Mouse (Mus musculus): Measurements from ENCODE around the gene Sbk2. TPM values are rescaled to one million over a fixed set of nuclear protein-coding genes. Genes with fewer than 3 reads are reported as not detected.
A peak's percentile ranks its signal among the peaks of the same experiment; 100 is the strongest.

The Sbk2 gene
- polyA plus RNA-seq, 1 experiment, result not detected

GRCm38 (mm10) chr7:4919971-4920370, 44.2 kb downstream of the Sbk2 start:
- H3K27me3 ChIP-seq (ENCODE audit: control insufficient read depth), result peaks cover 36% of the 10 kb centered on the region
- H3K36me3 ChIP-seq (ENCODE audit: control insufficient read depth), result peaks cover 47% of the 10 kb centered on the region
- peaks cover 36% of the 10 kb centered on the region for H3K4me1 ChIP-seq (ENCODE audit: control insufficient read depth)
- TF ChIP-seq GATA1 (IDR thresholded peaks at IDR 0.05; ENCODE audit: low read length) (no peak), TAL1 (IDR thresholded peaks at IDR 0.05; ENCODE audit: low read length) (no peak)
- no peak overlapping the region for H3K4me3 ChIP-seq (replicated peaks)
- H3K9me3 ChIP-seq (ENCODE audit: control insufficient read depth, low read length), result peaks cover 7% of the 10 kb centered on the region

GRCm38 (mm10) chr7:4919096-4919495, 45.1 kb downstream of the Sbk2 start:
- H3K36me3 ChIP-seq (ENCODE audit: control insufficient read depth), result peaks cover 47% of the 10 kb centered on the region
- H3K4me3 ChIP-seq (replicated peaks), result no peak overlapping the region
- H3K4me1 ChIP-seq (ENCODE audit: control insufficient read depth), result peaks cover 45% of the 10 kb centered on the region
- peaks cover 27% of the 10 kb centered on the region for H3K27me3 ChIP-seq (ENCODE audit: control insufficient read depth)
- TF ChIP-seq TAL1 (IDR thresholded peaks at IDR 0.05; ENCODE audit: low read length) (no peak), GATA1 (IDR thresholded peaks at IDR 0.05; ENCODE audit: low read length) (no peak)
- H3K9me3 ChIP-seq (ENCODE audit: control insufficient read depth, low read length), result peaks cover 7% of the 10 kb centered on the region

- peaks cover 47% of the 10 kb centered on the region for H3K36me3 ChIP-seq (ENCODE audit: control insufficient read depth)
- TF ChIP-seq GATA1 (IDR thresholded peaks at IDR 0.05; ENCODE audit: low read length) (no peak), TAL1 (IDR thresholded peaks at IDR 0.05; ENCODE audit: low read length) (no peak)
- H3K4me1 ChIP-seq (ENCODE audit: control insufficient read depth), result peaks cover 44% of the 10 kb centered on the region
- peaks cover 23% of the 10 kb centered on the region for H3K27me3 ChIP-seq (ENCODE audit: control insufficient read depth)
- H3K4me3 ChIP-seq (replicated peaks), result no peak overlapping the region
- H3K9me3 ChIP-seq (ENCODE audit: control insufficient read depth, low read length), result peaks cover 5% of the 10 kb centered on the region
Measured at GRCm38 (mm10) chr7:4918681-4919080, 45.5 kb downstream of the Sbk2 start.

GRCm38 (mm10) chr7:4917494-4917893, 46.7 kb downstream of the Sbk2 start:
- H3K9me3 ChIP-seq (ENCODE audit: control insufficient read depth, low read length), result peaks cover 5% of the 10 kb centered on the region
- H3K4me3 ChIP-seq (replicated peaks), result no peak overlapping the region
- peaks cover 47% of the 10 kb centered on the region for H3K36me3 ChIP-seq (ENCODE audit: control insufficient read depth)
- peaks cover 11% of the 10 kb centered on the region for H3K27me3 ChIP-seq (ENCODE audit: control insufficient read depth)
- H3K4me1 ChIP-seq (ENCODE audit: control insufficient read depth), result peaks cover 42% of the 10 kb centered on the region
- TF ChIP-seq TAL1 (IDR thresholded peaks at IDR 0.05; ENCODE audit: low read length), result no peak
- TF ChIP-seq GATA1 (IDR thresholded peaks at IDR 0.05; ENCODE audit: low read length), result no peak

- Histone ChIP-seq H3K36me3 (ENCODE audit: control insufficient read depth) (peaks cover 44% of the 10 kb centered on the region), H3K27me3 (ENCODE audit: control insufficient read depth) (no peaks in the 10 kb centered on the region), H3K4me1 (ENCODE audit: control insufficient read depth) (peaks cover 35% of the 10 kb centered on the region), H3K9me3 (ENCODE audit: control insufficient read depth, low read length) (peaks cover 5% of the 10 kb centered on the region), H3K4me3 (replicated peaks) (peak overlapping the region; percentile 94)
- TF ChIP-seq GATA1 (IDR thresholded peaks at IDR 0.05; ENCODE audit: low read length), result no peak
- no peak for TF ChIP-seq TAL1 (IDR thresholded peaks at IDR 0.05; ENCODE audit: low read length)
Measured at GRCm38 (mm10) chr7:4915669-4916416, 48.4 kb downstream of the Sbk2 start.

- H3K36me3 ChIP-seq (ENCODE audit: control insufficient read depth), result peaks cover 37% of the 10 kb centered on the region
- peaks cover 4% of the 10 kb centered on the region for H3K9me3 ChIP-seq (ENCODE audit: control insufficient read depth, low read length)
- H3K4me1 ChIP-seq (ENCODE audit: control insufficient read depth), result peaks cover 34% of the 10 kb centered on the region
- H3K27me3 ChIP-seq (ENCODE audit: control insufficient read depth), result no peaks in the 10 kb centered on the region
- TF ChIP-seq TAL1 (IDR thresholded peaks at IDR 0.05; ENCODE audit: low read length) (no peak), GATA1 (IDR thresholded peaks at IDR 0.05; ENCODE audit: low read length) (no peak)
- H3K4me3 ChIP-seq (replicated peaks), result peak within 1 kb of the TSS; percentile 94
Measured at GRCm38 (mm10) chr7:4915007-4915665, 49.1 kb downstream of the Sbk2 start, which contains the start of gene Zfp628. Gene Zfp628 (plus strand): TSS chr7:4915217.

GRCm38 (mm10) chr7:4912248-4912647, 52.0 kb downstream of the Sbk2 start:
- Histone ChIP-seq H3K4me1 (ENCODE audit: control insufficient read depth) (peaks cover 28% of the 10 kb centered on the region), H3K9me3 (ENCODE audit: control insufficient read depth, low read length) (no peaks in the 10 kb centered on the region), H3K36me3 (ENCODE audit: control insufficient read depth) (peaks cover 8% of the 10 kb centered on the region), H3K27me3 (ENCODE audit: control insufficient read depth) (peaks cover 5% of the 10 kb centered on the region; the same call in 1 of the 2 replicates), H3K4me3 (replicated peaks) (no peak overlapping the region)
- TF ChIP-seq GATA1 (IDR thresholded peaks at IDR 0.05; ENCODE audit: low read length) (no peak), TAL1 (IDR thresholded peaks at IDR 0.05; ENCODE audit: low read length) (no peak)

GRCm38 (mm10) chr7:4911561-4911960, 52.6 kb downstream of the Sbk2 start:
- Histone ChIP-seq H3K4me1 (ENCODE audit: control insufficient read depth) (peaks cover 21% of the 10 kb centered on the region), H3K9me3 (ENCODE audit: control insufficient read depth, low read length) (no peaks in the 10 kb centered on the region), H3K36me3 (ENCODE audit: control insufficient read depth) (peaks cover under 1% of the 10 kb centered on the region), H3K27me3 (ENCODE audit: control insufficient read depth) (peaks cover 5% of the 10 kb centered on the region; the same call in 1 of the 2 replicates), H3K4me3 (replicated peaks) (no peak overlapping the region)
- TF ChIP-seq TAL1 (IDR thresholded peaks at IDR 0.05; ENCODE audit: low read length) (no peak), GATA1 (IDR thresholded peaks at IDR 0.05; ENCODE audit: low read length) (no peak)

GRCm38 (mm10) chr7:4906466-4906950, 57.7 kb downstream of the Sbk2 start, which contains the start of gene Gm36210:
Gene Gm36210 (minus strand): TSS chr7:4906516.
- peaks cover 5% of the 10 kb centered on the region; the same call in 1 of the 2 replicates for H3K27me3 ChIP-seq (ENCODE audit: control insufficient read depth)
- no peak for TF ChIP-seq GATA1 (IDR thresholded peaks at IDR 0.05; ENCODE audit: low read length)
- TF ChIP-seq TAL1 (IDR thresholded peaks at IDR 0.05; ENCODE audit: low read length), result no peak
- H3K9me3 ChIP-seq (ENCODE audit: control insufficient read depth, low read length), result no peaks in the 10 kb centered on the region; the same call in 1 of the 2 replicates
- no peaks in the 10 kb centered on the region for H3K36me3 ChIP-seq (ENCODE audit: control insufficient read depth)
- no peaks in the 10 kb centered on the region for H3K4me1 ChIP-seq (ENCODE audit: control insufficient read depth)
- H3K4me3 ChIP-seq (replicated peaks), result no peak within 1 kb of the TSS

Data from erythroblast, embryonic 14.5 days (primary cell).